Mouse (Mus musculus): ENCODE measurements around the gene Rhcg. TPM values are rescaled to one million over a fixed set of nuclear protein-coding genes. Genes with fewer than 3 reads are reported as not detected.
A peak's percentile ranks its signal among the peaks of the same experiment; 100 is the strongest.

Rhcg gene
- polyA plus RNA-seq, 1 experiment from 2014 or later = 5.7 TPM

- ATAC-seq = no peak
- H3K4me2 ChIP-seq (ENCODE audit: low read length) = peak overlapping the region; percentile 71
- peak overlapping the region; percentile 67; the same call in 1 of the 2 replicates for H3K9ac ChIP-seq (ENCODE audit: low read depth, low read length)
- WGBS = 12% methylated on average over 7 of the region's 7 CpGs
- H3K27ac ChIP-seq (ENCODE audit: low read depth, low read length) = peak overlapping the region; percentile 78; the same call in 1 of the 2 replicates
- no peaks in the 10 kb centered on the region for H3K9me3 ChIP-seq (ENCODE audit: control insufficient read depth, low read length)
- H3K36me3 ChIP-seq (ENCODE audit: control insufficient read depth, insufficient read depth, low read length) = no peaks in the 10 kb centered on the region
- peaks cover 3% of the 10 kb centered on the region; the same call in 1 of the 2 replicates for H3K27me3 ChIP-seq (replicated peaks; ENCODE audit: control insufficient read depth, insufficient read depth, low read length)
- H3K4me3 ChIP-seq (ENCODE audit: low read length) = no peak overlapping the region
- H3K4me1 ChIP-seq (ENCODE audit: control insufficient read depth, insufficient read depth, low read depth, low read length) = peaks cover 27% of the 10 kb centered on the region
Measured at GRCm38 (mm10) chr7:79545066-79545400, 72.4 kb downstream of the Rhcg start.

- H3K9me3 ChIP-seq (ENCODE audit: control insufficient read depth, low read length) = no peaks in the 10 kb centered on the region
- WGBS = 8% methylated on average over 37 of the region's 37 CpGs
- H3K27me3 ChIP-seq (replicated peaks; ENCODE audit: control insufficient read depth, insufficient read depth, low read length) = peaks cover 3% of the 10 kb centered on the region; the same call in 1 of the 2 replicates
- H3K4me2 ChIP-seq (ENCODE audit: low read length) = peak overlapping the region; percentile 71
- peak overlapping the region; percentile 78 for H3K27ac ChIP-seq (ENCODE audit: low read depth, low read length)
- peak overlapping the region; percentile 67; the same call in 1 of the 2 replicates for H3K9ac ChIP-seq (ENCODE audit: low read depth, low read length)
- ATAC-seq = no peak
- H3K36me3 ChIP-seq (ENCODE audit: control insufficient read depth, insufficient read depth, low read length) = no peaks in the 10 kb centered on the region
- peaks cover 27% of the 10 kb centered on the region for H3K4me1 ChIP-seq (ENCODE audit: control insufficient read depth, insufficient read depth, low read depth, low read length)
- peak overlapping the region; percentile 33 for H3K4me3 ChIP-seq (ENCODE audit: low read length)
Measured at GRCm38 (mm10) chr7:79544281-79545065, 73.0 kb downstream of the Rhcg start.

Other genes starting within 250 kb of the Rhcg start
- 28.2 and 29.2 TPM in 2 replicates for gene Rlbp1, start 230.6 kb downstream of the Rhcg start, polyA plus RNA-seq (2015; fragmentation: Nextera tagmentation; extraction: Ambion mirVana)
- 2.4 and 2.7 TPM in 2 replicates for gene Fanci, start 225.7 kb downstream of the Rhcg start, polyA plus RNA-seq (2015; fragmentation: Nextera tagmentation; extraction: Ambion mirVana)
- 24.2 and 26.4 TPM in 2 replicates for gene Polg, start 151.3 kb downstream of the Rhcg start, polyA plus RNA-seq (2015; fragmentation: Nextera tagmentation; extraction: Ambion mirVana)
- gene Ticrr, start 42.5 kb upstream of the Rhcg start, polyA plus RNA-seq (2015; fragmentation: Nextera tagmentation; extraction: Ambion mirVana) = 1.8 and 2.1 TPM in 2 replicates
- gene Kif7, start 98.1 kb upstream of the Rhcg start, polyA plus RNA-seq (2015; fragmentation: Nextera tagmentation; extraction: Ambion mirVana) = 1.6 and 1.7 TPM in 2 replicates
- 0.19 and 0.46 TPM in 2 replicates for gene Plin1, start 115.2 kb upstream of the Rhcg start, polyA plus RNA-seq (2015; fragmentation: Nextera tagmentation; extraction: Ambion mirVana)
- 13.2 and 13.6 TPM in 2 replicates for gene Pex11a, start 125.5 kb upstream of the Rhcg start, polyA plus RNA-seq (2015; fragmentation: Nextera tagmentation; extraction: Ambion mirVana)
- gene Wdr93, start 125.5 kb upstream of the Rhcg start, polyA plus RNA-seq (2015; fragmentation: Nextera tagmentation; extraction: Ambion mirVana) = 0.51 and 0.52 TPM in 2 replicates
- 0.29 and 0.44 TPM in 2 replicates for gene Mesp1, start 176.1 kb upstream of the Rhcg start, polyA plus RNA-seq (2015; fragmentation: Nextera tagmentation; extraction: Ambion mirVana)
- 1.5 and 1.7 TPM in 2 replicates for gene Mesp2, start 193.1 kb upstream of the Rhcg start, polyA plus RNA-seq (2015; fragmentation: Nextera tagmentation; extraction: Ambion mirVana)
- gene Anpep, start 243.4 kb upstream of the Rhcg start, polyA plus RNA-seq (2015; fragmentation: Nextera tagmentation; extraction: Ambion mirVana) = 4.3 and 5.2 TPM in 2 replicates